Mouse (Mus musculus) erythroblast, embryonic 14.5 days (primary cell): ENCODE data around the gene Stab2.

Experiments used
- GATA1 ChIP-seq: IDR thresholded peaks from 2 replicates; pipeline ENCODE4 v1.6.1; 2012; ENCODE audit warnings: low read length, inconsistent platforms, mixed read lengths
- TAL1 ChIP-seq: IDR thresholded peaks from 3 replicates; pipeline ENCODE4 v1.6.1; 2012; ENCODE audit warnings: low read length, inconsistent platforms, mixed read lengths

DNA sequence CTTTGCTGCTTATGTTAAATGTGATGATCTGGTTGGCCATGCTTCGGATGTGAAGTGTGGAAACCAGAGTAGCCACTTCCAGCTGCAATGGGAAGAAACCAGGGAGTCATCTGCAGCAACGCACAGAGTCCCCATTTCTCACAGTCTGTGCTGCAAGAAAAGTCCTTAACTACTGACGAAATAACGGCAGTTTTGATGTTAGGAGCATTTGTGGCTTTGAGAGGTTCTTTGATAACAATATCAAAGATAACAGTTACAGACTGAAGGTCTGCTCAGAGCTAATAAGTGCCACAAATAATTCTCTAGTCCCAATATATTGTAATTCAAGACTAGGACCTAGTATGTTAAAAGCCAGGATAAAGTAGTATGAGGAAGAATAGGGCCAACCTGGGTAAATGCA lies 57.9 kb downstream of the Stab2 start:
- TF ChIP-seq GATA1: no peak
- no peak for TF ChIP-seq TAL1
